Mouse (Mus musculus) testis, adult 2 months (tissue): ENCODE results near the gene Phf14. TPM values are rescaled to one million over a fixed set of nuclear protein-coding genes. Genes with fewer than 3 reads are reported as not detected.

Experiments used
- H3K27ac ChIP-seq: fragments of 200-500 bp; 2 replicates; pipeline ENCODE4 v1.5.1; 2012; ENCODE audit warnings: low read depth, low read length; ENCODE audit not compliant: control insufficient read depth, insufficient read depth
- H3K27me3 ChIP-seq: fragments of 200-500 bp; 2 replicates; pipeline ENCODE4 v1.6.1; 2012; ENCODE audit warnings: mild to moderate bottlenecking, low read length, moderate library complexity; ENCODE audit not compliant: control insufficient read depth, insufficient read depth
- H3K36me3 ChIP-seq: fragments of 200-500 bp; 2 replicates; pipeline ENCODE4 v1.6.1; 2012; ENCODE audit warnings: mild to moderate bottlenecking, low read length; ENCODE audit not compliant: control insufficient read depth, insufficient read depth
- H3K4me1 ChIP-seq: fragments of 200-500 bp; 2 replicates; pipeline ENCODE4 v1.6.1; 2012; ENCODE audit warnings: low read length; ENCODE audit not compliant: control insufficient read depth, insufficient read depth
- H3K4me3 ChIP-seq: fragments of 200-500 bp; 2 replicates; pipeline ENCODE4 v1.5.1; 2012; ENCODE audit warnings: low read depth, mild to moderate bottlenecking, low read length, moderate library complexity, mixed read lengths; ENCODE audit not compliant: control insufficient read depth
- CTCF ChIP-seq: fragments of 200-500 bp; IDR thresholded peaks from 2 replicates; pipeline ENCODE4 v1.5.1; 2012; ENCODE audit warnings: low read depth, mild to moderate bottlenecking, inconsistent platforms, low read length, moderate library complexity; ENCODE audit not compliant: control insufficient read depth, insufficient read depth, insufficient replicate concordance
- POLR2A ChIP-seq: fragments of 200-500 bp; IDR thresholded peaks from 2 replicates; pipeline ENCODE4 v1.6.1; 2012; ENCODE audit warnings: low read depth, mild to moderate bottlenecking, inconsistent platforms, low read length, moderate library complexity; ENCODE audit not compliant: control insufficient read depth
- polyA plus RNA-seq: library from polyadenylated mRNA; depleted of rRNA; stranded (reverse); fragments of >200 nt; gene quantifications from 2 replicates; pipeline ENCODE4 v1.2.3, GENCODE M21; 2012

Phf14 gene
- polyA plus RNA-seq, 1 experiment: 5.7 TPM

- Histone ChIP-seq H3K4me1 (no peaks in the 10 kb centered on the region), H3K36me3 (no peaks in the 10 kb centered on the region; the same call in 1 of the 2 replicates)
- TF ChIP-seq CTCF: no peak
- no peak for TF ChIP-seq POLR2A
Measured at GRCm38 (mm10) chr6:11999506-11999905, 91.9 kb downstream of the Phf14 start.

GRCm38 (mm10) chr6:12005455-12005854 lies 97.8 kb downstream of the Phf14 start:
- H3K4me1 ChIP-seq: no peaks in the 10 kb centered on the region
- no peak for TF ChIP-seq POLR2A
- TF ChIP-seq CTCF: no peak
- H3K36me3 ChIP-seq: no peaks in the 10 kb centered on the region; the same call in 1 of the 2 replicates
- no peak overlapping the region for H3K27ac ChIP-seq
- H3K4me3 ChIP-seq: no peak overlapping the region
- H3K27me3 ChIP-seq: no peaks in the 10 kb centered on the region

More at GRCm38 (mm10) chr6:11999506-11999905, 91.9 kb downstream of the Phf14 start:
- H3K27ac ChIP-seq: no peak overlapping the region
- no peaks in the 10 kb centered on the region for H3K27me3 ChIP-seq
- H3K4me3 ChIP-seq: no peak overlapping the region

GRCm38 (mm10) chr6:12006001-12006400 lies 98.4 kb downstream of the Phf14 start:
- H3K27me3 ChIP-seq: no peaks in the 10 kb centered on the region
- no peaks in the 10 kb centered on the region; the same call in 1 of the 2 replicates for H3K36me3 ChIP-seq
- no peak overlapping the region for H3K4me3 ChIP-seq
- TF ChIP-seq POLR2A: no peak
- TF ChIP-seq CTCF: no peak
- H3K4me1 ChIP-seq: no peaks in the 10 kb centered on the region
- H3K27ac ChIP-seq: no peak overlapping the region

- Histone ChIP-seq H3K36me3 (no peaks in the 10 kb centered on the region; the same call in 1 of the 2 replicates), H3K4me1 (no peaks in the 10 kb centered on the region), H3K4me3 (no peak overlapping the region), H3K27ac (no peak overlapping the region), H3K27me3 (no peaks in the 10 kb centered on the region)
- TF ChIP-seq CTCF (no peak), POLR2A (no peak)
Measured at GRCm38 (mm10) chr6:12012103-12012502, 104.5 kb downstream of the Phf14 start.

GRCm38 (mm10) chr6:12014035-12014434 lies 106.4 kb downstream of the Phf14 start:
- H3K27me3 ChIP-seq: no peaks in the 10 kb centered on the region
- no peak overlapping the region for H3K4me3 ChIP-seq
- no peak for TF ChIP-seq POLR2A
- no peaks in the 10 kb centered on the region for H3K36me3 ChIP-seq
- H3K27ac ChIP-seq: no peak overlapping the region
- no peaks in the 10 kb centered on the region for H3K4me1 ChIP-seq

- Histone ChIP-seq H3K4me3 (no peak overlapping the region), H3K36me3 (no peaks in the 10 kb centered on the region), H3K27ac (no peak overlapping the region), H3K27me3 (no peaks in the 10 kb centered on the region), H3K4me1 (no peaks in the 10 kb centered on the region)
- no peak for TF ChIP-seq CTCF
- TF ChIP-seq POLR2A: no peak
Measured at GRCm38 (mm10) chr6:12014733-12015132, 107.1 kb downstream of the Phf14 start.

- Histone ChIP-seq H3K4me3 (no peak overlapping the region), H3K4me1 (no peaks in the 10 kb centered on the region), H3K27me3 (no peaks in the 10 kb centered on the region)
Measured at GRCm38 (mm10) chr6:12019736-12020135, 112.1 kb downstream of the Phf14 start.

GRCm38 (mm10) chr6:12020156-12020555 lies 112.5 kb downstream of the Phf14 start:
- no peaks in the 10 kb centered on the region for H3K4me1 ChIP-seq
- H3K4me3 ChIP-seq: no peak overlapping the region
- TF ChIP-seq POLR2A (no peak), CTCF (no peak)
- no peaks in the 10 kb centered on the region for H3K36me3 ChIP-seq
- no peak overlapping the region for H3K27ac ChIP-seq
- no peaks in the 10 kb centered on the region for H3K27me3 ChIP-seq

More at GRCm38 (mm10) chr6:12019736-12020135, 112.1 kb downstream of the Phf14 start:
- Histone ChIP-seq H3K36me3 (no peaks in the 10 kb centered on the region), H3K27ac (no peak overlapping the region)
- no peak for TF ChIP-seq CTCF
- no peak for TF ChIP-seq POLR2A
